Mouse (Mus musculus): ENCODE data around the gene Cutc. TPM values are rescaled to one million over a fixed set of nuclear protein-coding genes. Genes with fewer than 3 reads are reported as not detected.

Cutc gene
- polyA plus RNA-seq, 1 experiment from 2014 or later: 12.0 TPM

Other genes starting within 250 kb of the Cutc start
- 49.5 and 57.7 TPM in 2 replicates for gene Got1, start 228.4 kb upstream of the Cutc start, polyA plus RNA-seq (2014; fragmentation: Nextera tagmentation; extraction: Ambion mirVana)
- 0.11 and 0.41 TPM in 2 replicates for gene Nkx2-3, start 140.7 kb upstream of the Cutc start, polyA plus RNA-seq (2014; fragmentation: Nextera tagmentation; extraction: Ambion mirVana)
- gene Slc25a28, start 78.1 kb upstream of the Cutc start, polyA plus RNA-seq (2014; fragmentation: Nextera tagmentation; extraction: Ambion mirVana): 10.1 and 11.0 TPM in 2 replicates
- 13.5 and 14.3 TPM in 2 replicates for gene Entpd7, start 63.3 kb upstream of the Cutc start, polyA plus RNA-seq (2014; fragmentation: Nextera tagmentation; extraction: Ambion mirVana)
- gene Cox15, start within 50 bp of the Cutc start, polyA plus RNA-seq (2014; fragmentation: Nextera tagmentation; extraction: Ambion mirVana): 8.2 and 10.5 TPM in 2 replicates
- gene Abcc2, start 29.2 kb downstream of the Cutc start, polyA plus RNA-seq (2014; fragmentation: Nextera tagmentation; extraction: Ambion mirVana): 0.16 TPM in 1 of 2 replicates, not detected in the other
- 15.7 and 15.8 TPM in 2 replicates for gene Dnmbp, start 187.2 kb downstream of the Cutc start, polyA plus RNA-seq (2014; fragmentation: Nextera tagmentation; extraction: Ambion mirVana)
- gene Cpn1, start 233.6 kb downstream of the Cutc start, polyA plus RNA-seq (2014; fragmentation: Nextera tagmentation; extraction: Ambion mirVana): 0.12 and 0.38 TPM in 2 replicates

Measured in neural tube, embryonic 11.5 days (tissue).